Mouse (Mus musculus) T-helper 2 cell (primary cell): ENCODE data around the gene Mrps26.
"Not testable (repeated sequence)": the region's sequence is repeated elsewhere in the genome, so short reads cannot be mapped to it uniquely, and the experiment has no call there.

Source experiments
- in situ Hi-C: fragments of 300-600 bp; cut with MboI, MseI; formaldehyde crosslinking; loops from one replicate; pipeline ENCODE4 v1.15.1; 2025; ENCODE audit warnings: high pct_unique_total_duplicates

Mrps26 gene

GRCm38 (mm10) chr2:130575873-130576272 lies 12.3 kb downstream of the Mrps26 start, which contains the start of gene Oxt:
Oxt (plus strand) TSS chr2:130576173.
- in situ Hi-C loops: no loop called here

GRCm38 (mm10) chr2:130576564-130576963 lies 13.0 kb downstream of the Mrps26 start:
- in situ Hi-C loops: not testable (repeated sequence)

GRCm38 (mm10) chr2:130577021-130577420 lies 13.5 kb downstream of the Mrps26 start:
- in situ Hi-C loops: no loop called here

- in situ Hi-C loops: no loop called here
Measured at GRCm38 (mm10) chr2:130577632-130578031, 14.1 kb downstream of the Mrps26 start.

- in situ Hi-C loops: no loop called here
Measured at GRCm38 (mm10) chr2:130578148-130578547, 14.6 kb downstream of the Mrps26 start.

- in situ Hi-C loops: loop anchor here (5.0 kb wide), 1 partner anchor 43 kb away; no protein-coding TSS in a partner anchor
Measured at GRCm38 (mm10) chr2:130579791-130580190, 16.2 kb downstream of the Mrps26 start.

- in situ Hi-C loops: loop anchor here (5.0 kb wide), 1 partner anchor 41 kb away; no protein-coding TSS in a partner anchor
Measured at GRCm38 (mm10) chr2:130581201-130581600, 17.7 kb downstream of the Mrps26 start.

- in situ Hi-C loops: loop anchor here (5.0 kb wide), 1 partner anchor 40 kb away; no protein-coding TSS in a partner anchor
Measured at GRCm38 (mm10) chr2:130582552-130582951, 19.0 kb downstream of the Mrps26 start, which contains the start of gene Avp. Avp (minus strand) TSS chr2:130582554.

- in situ Hi-C loops: loop anchor here (5.0 kb wide), 1 partner anchor 38 kb away; no protein-coding TSS in a partner anchor
Measured at GRCm38 (mm10) chr2:130583902-130584560, 20.5 kb downstream of the Mrps26 start.

GRCm38 (mm10) chr2:130586016-130586415 lies 22.5 kb downstream of the Mrps26 start:
- in situ Hi-C loops: no loop called here

- in situ Hi-C loops: no loop called here
Measured at GRCm38 (mm10) chr2:130588373-130588772, 24.8 kb downstream of the Mrps26 start.

- in situ Hi-C loops: no loop called here
Measured at GRCm38 (mm10) chr2:130589157-130589556, 25.6 kb downstream of the Mrps26 start.

- in situ Hi-C loops: no loop called here
Measured at GRCm38 (mm10) chr2:130589761-130590160, 26.2 kb downstream of the Mrps26 start.

GRCm38 (mm10) chr2:130591016-130591415 lies 27.5 kb downstream of the Mrps26 start:
- in situ Hi-C loops: no loop called here

GRCm38 (mm10) chr2:130595596-130595995 lies 32.1 kb downstream of the Mrps26 start:
- in situ Hi-C loops: no loop called here

GRCm38 (mm10) chr2:130597601-130598010 lies 34.1 kb downstream of the Mrps26 start:
- in situ Hi-C loops: no loop called here

GRCm38 (mm10) chr2:130598399-130598798 lies 34.9 kb downstream of the Mrps26 start:
- in situ Hi-C loops: no loop called here

GRCm38 (mm10) chr2:130602195-130602594 lies 38.7 kb downstream of the Mrps26 start:
- in situ Hi-C loops: no loop called here

- in situ Hi-C loops: no loop called here
Measured at GRCm38 (mm10) chr2:130613091-130613490, 49.5 kb downstream of the Mrps26 start.
